Mouse (Mus musculus) kidney, adult 2 months (tissue): ENCODE measurements around the gene Dars.

ENCODE experiments used
- CTCF ChIP-seq: fragments of 200-500 bp; conservative IDR thresholded peaks from 2 replicates; pipeline ENCODE4 v1.5.1; 2011; ENCODE audit warnings: low read depth, mild to moderate bottlenecking, control low read depth, low read length, moderate library complexity, mixed read lengths; ENCODE audit not compliant: insufficient read depth, insufficient read length
- POLR2A ChIP-seq: fragments of 200-500 bp; IDR thresholded peaks from one replicate; pipeline ENCODE4 v1.6.1; 2011; ENCODE audit warnings: low read depth, low read length, control low read depth

- no peak for TF ChIP-seq CTCF
- no peak for TF ChIP-seq POLR2A
Measured at GRCm38 (mm10) chr1:128443890-128444839, 27.0 kb upstream of the Dars start.
